Mouse (Mus musculus) NIH3T3 (cell line): ENCODE measurements around the gene Fermt3.
"Not testable (repeated sequence)": the region's sequence is repeated elsewhere in the genome, so short reads cannot be mapped to it uniquely, and the experiment has no call there.

Source experiments
- DNase-seq: peaks from one replicate; pipeline ENCODE4 v3.0.0-alpha.2; 2012; ENCODE audit warnings: low read depth

Gene Fermt3

GRCm38 (mm10) chr19:7039088-7039720 lies 19.9 kb upstream of the Fermt3 start:
- peak; percentile 54 for DNase-seq

- DNase-seq, result no peak
Observed at GRCm38 (mm10) chr19:7034006-7034405, 14.7 kb upstream of the Fermt3 start.

- DNase-seq, result no peak
Observed at GRCm38 (mm10) chr19:7029531-7029930, 10.3 kb upstream of the Fermt3 start.

- peak; percentile 73 for DNase-seq
Observed at GRCm38 (mm10) chr19:7020224-7020641, 964 bp upstream of the Fermt3 start.

DNA sequence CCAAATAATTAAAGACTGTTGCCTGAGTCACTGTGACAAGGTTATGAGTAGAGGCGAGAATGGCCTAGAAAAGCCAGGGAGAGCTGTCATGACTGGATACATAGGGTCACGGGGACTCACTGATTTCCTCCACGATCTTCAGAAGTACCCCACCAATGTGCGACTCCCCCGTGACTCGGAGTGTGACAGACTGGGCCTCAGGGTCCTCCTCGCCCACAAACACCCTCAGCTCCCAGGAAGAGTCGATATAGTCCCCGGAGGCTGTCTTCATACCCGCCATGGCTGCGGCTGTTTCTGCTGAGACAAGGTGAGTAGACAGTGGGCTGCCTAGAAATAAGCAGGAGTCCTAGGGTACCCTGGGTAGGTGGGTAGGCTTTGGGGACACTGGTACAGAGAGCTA lies 723 bp downstream of the Fermt3 start:
- no peak for DNase-seq

DNA sequence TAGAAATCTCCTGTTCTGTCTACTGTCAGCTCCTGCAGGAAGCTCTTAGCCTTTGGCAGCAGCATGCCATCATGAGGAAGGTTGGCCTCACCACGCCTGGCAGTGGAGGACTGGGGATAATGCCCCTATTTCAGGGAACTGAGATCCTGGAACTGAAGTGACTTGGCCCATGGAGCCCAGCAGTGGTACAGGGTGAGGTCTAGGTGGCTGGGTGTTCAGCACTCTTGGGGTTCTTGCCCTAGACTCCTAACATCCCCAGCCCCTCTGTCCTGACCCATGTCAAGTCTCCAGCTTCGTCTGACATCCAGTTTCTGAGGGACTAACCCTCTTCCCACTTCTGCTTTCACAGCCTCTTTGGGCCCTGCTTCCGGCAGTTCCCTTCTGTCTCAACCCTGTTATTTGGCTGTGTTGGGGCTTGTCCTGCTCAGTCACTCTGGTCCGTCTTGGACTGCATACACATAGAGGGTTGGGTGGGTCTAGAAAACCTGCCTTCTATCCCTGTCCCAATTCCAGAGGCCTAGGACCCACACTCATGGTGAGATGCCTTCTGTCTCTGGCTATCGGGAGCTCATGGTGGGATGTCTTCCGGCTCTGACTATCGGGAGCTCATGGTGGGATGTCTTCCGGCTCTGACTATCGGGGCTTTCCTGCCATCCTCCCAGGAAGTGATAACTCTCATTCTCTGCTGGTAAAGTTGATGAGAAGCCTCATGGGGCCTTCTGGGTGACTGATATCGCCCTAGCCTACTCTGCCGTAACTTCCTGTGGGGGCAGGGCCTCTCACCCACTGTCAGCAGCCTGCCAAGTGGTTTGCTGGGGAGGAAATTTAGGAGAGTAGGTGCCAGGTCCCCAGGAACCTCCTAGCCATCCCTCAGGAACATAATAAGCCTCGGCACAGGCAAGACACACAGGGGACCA lies 1.5 kb downstream of the Fermt3 start:
- no peak for DNase-seq

GRCm38 (mm10) chr19:7014481-7015135 lies 4.7 kb downstream of the Fermt3 start:
- DNase-seq, result no peak

DNA sequence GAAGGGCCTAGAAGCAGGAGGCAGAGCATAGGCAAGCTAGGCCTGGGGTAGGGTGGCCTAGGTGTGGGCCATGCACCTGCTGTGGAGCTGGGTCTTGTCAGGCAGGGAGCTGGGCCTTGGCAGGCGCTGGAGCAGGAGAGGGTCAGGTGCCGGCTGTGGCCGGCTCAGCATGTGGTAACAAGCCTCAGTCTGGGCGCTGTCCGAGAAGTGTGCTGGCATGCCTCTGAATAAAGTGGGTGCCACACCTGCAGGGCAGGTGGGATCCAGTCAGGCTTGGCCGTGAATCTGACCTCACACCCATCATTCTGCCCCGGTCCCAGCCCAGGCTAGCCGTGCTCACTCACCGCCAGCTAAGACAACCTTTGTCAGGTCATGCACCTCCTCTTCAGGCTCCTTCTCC lies 5.3 kb downstream of the Fermt3 start:
- DNase-seq, result no peak

DNA sequence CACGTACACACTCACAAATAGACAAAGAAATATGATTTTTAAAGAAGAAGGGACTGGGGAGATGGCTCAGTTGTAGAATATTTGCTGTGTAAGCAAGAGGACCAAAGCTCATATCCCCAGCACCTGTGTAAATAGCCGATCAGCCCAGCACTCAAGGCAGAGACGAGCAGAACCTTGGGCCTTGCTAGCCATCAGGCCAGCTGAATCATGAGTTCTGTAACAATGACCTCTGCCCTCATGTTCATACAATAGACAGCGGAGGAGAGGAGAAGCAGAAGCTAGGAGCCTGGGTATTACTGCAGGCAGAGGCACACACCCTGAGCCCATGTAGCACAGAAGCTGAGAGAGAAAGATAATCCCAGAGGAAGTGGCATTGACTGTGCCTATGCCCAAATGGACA lies 6.8 kb downstream of the Fermt3 start:
- DNase-seq, result no peak

GRCm38 (mm10) chr19:7006892-7007593 lies 12.2 kb downstream of the Fermt3 start:
- no peak for DNase-seq

DNA sequence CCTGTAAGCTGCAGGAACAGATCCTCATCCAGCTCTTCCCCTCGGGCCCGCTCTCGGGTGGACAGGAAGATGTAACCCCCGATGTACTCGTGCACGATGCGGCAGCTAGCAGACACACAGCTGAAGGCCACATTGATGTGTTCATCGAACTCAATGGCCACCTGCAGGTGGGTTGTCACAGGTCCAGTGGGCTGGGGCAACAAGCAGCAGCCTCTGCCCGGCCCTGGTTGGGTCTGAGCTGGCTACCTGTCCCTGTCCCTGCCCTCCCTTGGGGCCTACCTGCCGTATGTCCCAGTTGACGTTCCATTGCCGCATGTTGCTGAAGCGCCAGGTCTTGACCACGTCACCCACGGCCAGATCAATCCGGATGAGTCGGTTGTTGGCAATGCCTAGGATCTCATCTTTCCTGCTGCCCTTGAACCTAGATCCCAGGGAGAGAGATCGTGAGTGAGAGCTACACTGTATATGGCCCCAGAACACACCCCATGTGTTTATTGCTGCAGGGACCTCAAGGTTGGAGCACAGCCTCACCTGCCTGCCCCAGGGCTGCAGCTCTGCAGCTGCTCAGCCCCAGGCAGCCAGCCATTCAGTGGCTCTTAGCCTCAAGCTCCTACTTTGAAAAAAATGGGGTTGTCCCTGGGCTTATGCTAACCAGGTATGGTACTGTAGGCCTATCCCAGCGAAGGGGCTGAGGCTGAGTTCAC lies 19.8 kb downstream of the Fermt3 start:
- DNase-seq, result no peak

DNA sequence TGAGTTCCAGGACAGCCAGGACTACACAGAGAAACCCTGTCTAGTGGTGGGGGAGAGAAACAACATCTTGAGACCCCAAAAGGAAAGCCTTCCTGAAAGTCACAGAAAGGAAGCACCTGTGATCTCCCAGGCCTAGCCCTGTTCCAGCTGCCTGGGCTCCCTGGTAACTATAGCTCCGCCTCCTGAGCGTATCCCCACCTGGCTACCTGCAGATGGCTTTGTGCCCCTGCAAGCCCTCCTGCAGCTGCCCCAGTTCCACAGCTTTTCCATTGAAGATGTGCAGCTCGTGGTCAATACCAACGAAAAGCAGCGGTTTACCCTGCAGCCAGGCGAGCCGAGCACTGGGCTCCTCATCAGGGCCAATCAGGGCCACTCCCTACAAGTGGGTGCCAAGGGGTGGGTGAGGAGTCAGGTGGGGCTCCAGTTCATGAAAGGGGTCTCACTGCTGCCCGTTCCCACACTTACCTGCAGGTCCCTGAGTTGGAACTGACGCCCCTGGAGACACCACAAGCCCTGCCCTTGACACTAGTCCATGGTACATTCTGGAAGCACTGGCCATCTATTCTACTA lies 21.5 kb downstream of the Fermt3 start:
- DNase-seq, result no peak

GRCm38 (mm10) chr19:6996006-6996405 lies 23.3 kb downstream of the Fermt3 start, which contains the start of the genes Nudt22 and Trpt1:
Nudt22 (minus strand) TSS chr19:6996117.
Trpt1 (plus strand) TSS chr19:6996131.
- DNase-seq, result peak; percentile 92

GRCm38 (mm10) chr19:6995255-6995991 lies 23.8 kb downstream of the Fermt3 start:
- DNase-seq, result no peak

DNA sequence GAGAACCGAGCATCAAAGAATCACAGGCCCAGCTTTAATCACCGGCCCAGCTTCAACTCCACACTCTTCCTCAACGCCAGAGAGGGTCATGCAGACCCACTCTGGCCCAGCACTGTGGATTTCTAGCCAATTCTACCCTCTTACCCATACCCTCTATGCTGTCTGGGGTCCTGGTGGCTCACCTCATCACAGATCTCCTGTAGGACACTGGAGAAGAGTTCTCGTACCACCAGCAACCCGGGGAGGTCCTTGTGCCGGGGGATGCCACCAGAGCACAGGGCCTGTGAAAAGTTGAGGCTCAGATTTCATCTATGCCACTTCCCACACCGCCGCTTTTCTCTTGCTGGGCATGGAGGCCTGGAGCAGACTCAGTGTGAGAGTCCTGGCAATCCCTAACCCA lies 24.8 kb downstream of the Fermt3 start:
- no peak for DNase-seq

DNA sequence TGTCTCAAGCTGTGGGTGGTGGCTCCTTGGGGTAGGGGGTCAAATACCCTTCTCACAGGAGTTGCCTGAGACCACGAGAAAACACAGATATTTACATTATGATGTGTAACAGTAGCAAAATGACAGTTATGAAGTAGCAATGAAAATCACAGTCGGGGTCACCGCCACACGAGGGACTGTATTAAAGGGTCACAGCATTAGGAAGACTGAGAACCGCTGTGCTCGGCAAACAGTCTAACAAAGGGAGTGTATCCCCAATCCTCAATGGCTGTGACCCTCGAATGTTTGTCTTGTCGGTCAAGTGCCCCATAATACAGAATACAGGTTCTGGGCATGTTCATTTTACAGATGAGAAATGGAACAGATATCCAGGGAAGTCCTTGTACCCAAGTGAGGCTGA lies 25.3 kb downstream of the Fermt3 start:
- DNase-seq, result no peak

DNA sequence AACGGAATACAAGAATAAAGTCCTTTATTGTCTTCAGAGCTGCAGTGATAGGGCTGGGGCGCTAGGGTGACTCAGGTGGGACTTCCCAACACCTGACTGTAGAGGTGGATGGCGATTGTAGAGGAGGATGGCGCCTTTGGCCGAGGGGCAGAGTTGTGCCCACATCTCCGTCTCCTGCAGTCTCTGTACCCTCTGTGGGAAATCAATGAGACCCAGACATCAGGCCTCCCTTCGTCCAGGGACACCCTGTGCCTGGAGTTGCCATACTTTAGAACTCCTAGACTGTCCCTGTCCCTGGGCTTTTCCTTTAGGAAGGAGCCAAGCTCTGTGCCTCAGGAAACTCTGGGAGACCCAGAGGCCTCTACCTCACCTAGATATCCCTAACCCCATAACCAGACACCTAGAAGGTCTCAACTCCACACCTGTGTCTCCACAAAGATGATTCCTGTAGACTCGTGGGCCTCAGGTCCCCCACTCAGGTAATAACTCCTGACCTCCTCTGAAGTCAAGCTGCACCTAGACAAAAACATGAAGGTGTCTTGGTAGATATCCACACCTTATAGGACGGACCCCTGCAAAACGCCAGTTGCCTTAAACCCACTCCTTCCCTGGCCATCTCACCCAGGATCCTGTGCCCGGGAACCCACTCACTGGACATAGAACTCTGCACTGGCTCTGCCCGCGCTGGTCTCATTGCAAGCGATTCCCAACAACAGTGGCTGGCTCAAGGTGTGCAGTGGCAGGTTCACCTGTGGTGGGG lies 26.1 kb downstream of the Fermt3 start:
- DNase-seq, result no peak

- DNase-seq, result peak; percentile 98
Observed at GRCm38 (mm10) chr19:6992011-6992858, 27.0 kb downstream of the Fermt3 start, which contains the start of gene Dnajc4. Dnajc4 (minus strand) TSS chr19:6992572.

DNA sequence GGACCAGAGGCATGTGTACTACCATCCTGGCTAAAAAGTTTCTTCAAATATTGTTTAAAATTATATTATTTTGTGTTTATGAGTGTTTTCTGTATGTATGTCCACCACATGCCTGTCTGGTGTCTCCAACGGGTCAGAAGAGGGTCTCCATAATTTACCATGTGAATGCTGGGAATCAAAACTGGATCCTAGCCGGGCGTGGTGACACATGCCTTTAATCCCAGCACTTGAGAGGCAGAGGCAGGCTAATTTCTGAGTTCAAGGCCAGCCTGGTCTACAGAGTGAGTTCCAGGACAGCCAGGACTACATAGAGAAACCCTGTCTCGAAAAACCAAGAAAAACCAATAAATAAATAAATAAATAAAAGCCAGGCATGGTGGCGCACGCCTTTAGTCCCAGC lies 28.1 kb downstream of the Fermt3 start:
- not testable (repeated sequence) for DNase-seq
